Mouse (Mus musculus): ENCODE results near the gene Hba-x.

Hba-x gene

DNA sequence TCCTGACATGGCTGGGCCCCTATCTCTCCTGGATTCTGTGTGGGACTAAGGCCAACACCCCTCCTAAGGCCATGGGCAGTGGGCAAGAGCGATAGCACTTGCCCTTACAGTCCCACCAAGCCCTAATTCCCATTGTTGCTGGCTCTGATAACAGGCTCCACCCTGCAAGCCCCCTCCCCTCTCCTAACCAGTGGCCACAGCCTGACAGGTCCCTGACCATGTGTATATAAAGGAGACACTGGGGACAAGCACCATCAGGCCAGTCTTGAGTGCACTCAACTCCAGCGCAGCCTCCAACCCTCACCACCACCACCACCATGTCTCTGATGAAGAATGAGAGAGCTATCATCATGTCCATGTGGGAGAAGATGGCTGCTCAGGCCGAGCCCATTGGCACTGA, at the start of gene Hba-x:
Gene Hba-x, plus strand, starts transcription at position 54 of the 400 bp plus-strand sequence.
- no peak for DNase-seq (ENCODE audit: low read depth, low spot score)

- DNase-seq (ENCODE audit: low read depth, low spot score), result no peak
Observed at GRCm38 (mm10) chr11:32227041-32227440, 49.2 kb upstream of the Hba-x start.

DNA sequence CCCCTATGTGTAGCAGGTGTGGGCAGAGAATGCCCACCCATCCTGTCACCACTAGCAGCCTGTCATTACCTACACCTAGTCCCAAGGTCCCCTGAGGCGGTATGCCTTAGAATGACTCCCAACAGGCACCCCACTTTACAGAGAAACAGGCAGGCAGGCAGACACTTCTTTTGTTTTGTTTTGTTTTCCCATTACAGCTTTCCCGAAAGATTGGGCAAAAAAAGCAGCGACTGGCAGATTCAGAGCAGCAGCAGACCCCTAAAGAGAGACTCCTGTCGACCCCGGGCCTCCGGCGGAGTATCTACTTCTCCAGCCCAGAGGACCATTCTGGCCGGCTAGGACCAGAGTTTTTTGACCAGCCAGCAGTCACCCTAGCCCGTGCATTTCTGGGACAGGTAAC, 48.6 kb upstream of the Hba-x start:
- DNase-seq (ENCODE audit: low read depth, low spot score), result no peak

DNA sequence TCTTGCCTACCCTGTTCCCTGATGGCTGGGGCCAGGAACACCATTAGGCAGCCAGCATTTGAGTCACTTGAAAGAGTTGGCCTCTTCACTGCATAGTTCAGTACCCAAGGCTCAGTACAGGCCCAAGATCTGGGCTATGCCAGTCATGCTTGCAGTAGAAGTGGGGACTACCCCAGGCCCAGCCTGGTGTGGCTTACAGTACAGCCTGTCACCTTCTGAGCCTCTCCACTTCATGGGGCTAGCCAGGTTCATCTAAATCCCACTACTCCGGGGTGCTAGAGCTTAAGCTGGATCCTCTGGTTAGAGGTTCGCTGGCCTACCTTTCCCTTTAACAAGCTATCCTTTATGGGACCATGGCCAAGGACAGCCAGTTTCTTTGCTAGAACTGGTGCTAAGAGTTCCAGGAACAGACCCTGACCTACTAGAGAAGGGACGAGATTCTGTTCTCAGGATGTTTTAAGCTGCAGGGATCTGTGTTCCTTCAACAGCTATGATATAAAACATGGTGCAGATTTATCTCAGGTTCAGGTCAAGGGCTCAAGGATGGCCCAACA, 47.8 kb upstream of the Hba-x start:
- no peak for DNase-seq (ENCODE audit: low read depth, low spot score)

DNA sequence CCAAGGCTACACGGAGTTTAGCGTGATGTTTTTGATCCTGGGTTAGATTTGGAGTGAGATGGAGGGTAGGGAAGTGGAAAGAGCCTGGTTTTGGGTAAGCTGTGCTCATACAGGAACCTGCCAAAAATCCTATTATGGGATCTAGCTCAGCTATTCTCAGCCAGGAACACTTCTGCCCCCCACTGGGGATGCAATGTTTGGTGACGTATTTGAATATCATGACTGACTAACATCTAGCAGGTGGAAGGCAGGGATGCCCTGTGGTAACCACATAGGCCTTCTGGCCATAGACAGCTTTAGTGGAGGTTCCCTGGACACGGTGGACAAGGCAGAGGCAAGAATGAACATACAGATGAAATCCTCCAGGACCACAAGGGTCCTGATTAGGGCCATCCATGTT, 46.0 kb upstream of the Hba-x start:
- DNase-seq (ENCODE audit: low read depth, low spot score), result no peak

- DNase-seq (ENCODE audit: low read depth, low spot score), result no peak
Observed at GRCm38 (mm10) chr11:32231125-32231524, 45.1 kb upstream of the Hba-x start.

DNA sequence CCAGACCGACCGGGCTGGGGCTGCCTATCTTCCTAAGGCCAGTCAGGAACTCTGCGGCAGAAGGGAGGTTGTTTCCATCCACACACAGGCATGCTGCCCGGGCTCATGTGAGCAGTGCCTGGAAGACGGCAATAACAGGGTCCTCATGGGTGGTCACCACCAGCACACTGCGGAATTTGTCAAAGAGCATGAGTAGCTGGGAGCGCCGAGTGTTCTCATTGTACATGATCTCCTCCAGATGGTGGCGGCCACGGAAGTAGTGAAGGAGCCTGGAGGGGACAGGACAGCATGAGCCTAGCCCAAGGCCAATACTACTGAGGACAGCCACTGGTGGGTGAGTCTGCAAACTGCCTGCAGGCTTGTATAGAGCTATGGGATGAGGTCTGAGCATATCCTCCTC, 43.4 kb upstream of the Hba-x start:
- no peak for DNase-seq (ENCODE audit: low read depth, low spot score)

GRCm38 (mm10) chr11:32233895-32234294, 42.3 kb upstream of the Hba-x start:
- DNase-seq (ENCODE audit: low read depth, low spot score), result no peak

GRCm38 (mm10) chr11:32234816-32235485, 41.2 kb upstream of the Hba-x start:
- DNase-seq (ENCODE audit: low read depth, low spot score), result no peak

- DNase-seq (ENCODE audit: low read depth, low spot score), result peak; percentile 72
Observed at GRCm38 (mm10) chr11:32235646-32236045, 40.6 kb upstream of the Hba-x start.

- DNase-seq (ENCODE audit: low read depth, low spot score), result no peak
Observed at GRCm38 (mm10) chr11:32236132-32236531, 40.1 kb upstream of the Hba-x start.

DNA sequence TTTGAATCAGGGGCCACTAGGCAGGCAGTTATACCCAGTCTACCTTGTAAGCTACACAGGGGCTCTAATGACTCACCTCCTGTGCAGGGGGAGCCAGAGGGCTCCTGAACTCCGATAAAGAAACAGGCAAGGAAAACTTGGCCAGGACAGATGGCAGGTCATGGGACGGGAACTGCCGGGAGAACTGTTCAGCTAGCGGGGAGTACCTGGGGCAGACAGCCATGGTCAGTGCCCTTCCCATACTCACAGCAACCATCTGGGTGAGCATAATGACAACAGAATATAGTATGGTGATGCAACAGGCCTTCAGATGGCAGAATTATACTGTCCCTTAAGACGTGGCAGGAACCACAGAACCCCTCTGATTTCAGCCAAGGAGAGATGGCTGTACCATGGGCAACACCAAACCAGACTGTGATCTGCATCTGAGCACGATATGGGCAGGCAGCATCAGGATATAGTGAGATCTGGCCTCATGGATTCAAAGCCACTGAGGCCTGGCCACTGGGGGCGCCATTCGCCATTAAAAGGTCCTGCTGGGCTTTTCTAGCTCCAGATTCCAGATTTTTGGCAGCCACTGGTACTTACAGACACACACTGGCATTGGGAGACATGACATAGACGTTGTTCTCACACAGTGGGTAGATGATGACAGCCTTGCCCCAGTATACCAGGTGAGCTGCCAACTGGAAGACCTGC, 39.3 kb upstream of the Hba-x start:
- no peak for DNase-seq (ENCODE audit: low read depth, low spot score)

GRCm38 (mm10) chr11:32237411-32237795, 38.8 kb upstream of the Hba-x start:
- no peak for DNase-seq (ENCODE audit: low read depth, low spot score)

DNA sequence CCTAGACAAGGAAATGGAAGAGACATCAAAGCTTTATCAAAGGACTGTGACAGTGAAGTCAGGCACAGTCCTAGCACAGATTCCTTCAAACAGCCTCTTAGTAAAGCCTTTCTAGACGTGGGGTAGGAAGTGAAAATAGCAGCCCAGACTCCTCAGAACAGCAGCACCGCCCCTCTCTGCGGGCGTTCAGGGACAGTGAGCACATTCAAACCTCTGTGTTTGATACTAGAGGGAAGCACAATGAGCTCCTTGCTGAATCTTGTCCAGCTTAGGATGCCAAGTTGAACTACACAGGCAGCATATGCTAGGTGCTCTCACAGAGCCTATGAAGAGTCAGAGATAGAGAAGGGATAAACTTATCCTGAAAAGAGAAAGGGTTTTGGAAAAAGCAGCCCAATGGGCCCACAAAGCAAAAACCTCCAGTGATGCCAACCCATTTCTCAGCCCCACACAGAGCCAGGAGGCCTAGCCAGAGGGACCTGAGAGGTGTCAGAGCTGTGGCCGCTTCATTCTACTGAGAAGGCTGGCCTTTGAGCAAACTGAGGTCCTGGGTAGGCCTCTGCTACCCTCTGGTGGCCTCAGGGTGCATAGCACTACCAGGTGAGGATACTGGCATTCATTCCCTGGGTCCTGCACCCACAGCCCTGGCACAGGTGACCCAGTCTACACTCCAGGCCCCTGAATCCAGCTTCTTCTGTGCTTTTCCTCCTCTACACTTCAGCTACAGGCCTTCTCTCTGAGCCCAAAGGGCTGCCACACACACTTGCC, 37.9 kb upstream of the Hba-x start:
- DNase-seq (ENCODE audit: low read depth, low spot score), result peak; percentile 55

DNA sequence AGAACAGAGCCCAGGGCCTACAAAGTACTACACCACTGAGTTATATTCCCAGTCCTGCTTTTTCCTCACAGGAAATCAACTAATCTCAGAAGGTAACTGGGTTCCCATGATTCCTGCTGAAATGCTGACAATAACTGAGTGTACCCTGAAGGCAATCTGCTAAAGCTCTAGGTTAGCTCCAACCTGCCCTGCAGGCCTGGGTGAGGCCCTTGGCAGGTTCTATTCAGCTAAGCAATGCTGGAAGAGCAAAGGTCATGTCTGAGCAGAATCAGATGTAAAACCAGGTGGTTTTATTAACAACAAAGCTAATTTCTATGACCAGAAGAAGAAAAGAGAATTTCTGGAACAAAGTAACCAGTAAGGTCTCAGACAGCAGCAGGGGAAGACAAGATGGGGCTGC, 34.8 kb upstream of the Hba-x start:
- DNase-seq (ENCODE audit: low read depth, low spot score), result no peak

- DNase-seq (ENCODE audit: low read depth, low spot score), result no peak
Observed at GRCm38 (mm10) chr11:32242209-32242608, 34.0 kb upstream of the Hba-x start.

GRCm38 (mm10) chr11:32243205-32243955, 32.8 kb upstream of the Hba-x start:
- no peak for DNase-seq (ENCODE audit: low read depth, low spot score)

GRCm38 (mm10) chr11:32244064-32244463, 32.1 kb upstream of the Hba-x start:
- DNase-seq (ENCODE audit: low read depth, low spot score), result no peak

- no peak for DNase-seq (ENCODE audit: low read depth, low spot score)
Observed at GRCm38 (mm10) chr11:32244617-32245016, 31.6 kb upstream of the Hba-x start.

GRCm38 (mm10) chr11:32245614-32246013, 30.6 kb upstream of the Hba-x start:
- DNase-seq (ENCODE audit: low read depth, low spot score), result no peak

- DNase-seq (ENCODE audit: low read depth, low spot score), result no peak
Observed at GRCm38 (mm10) chr11:32247068-32247467, 29.1 kb upstream of the Hba-x start.

DNA sequence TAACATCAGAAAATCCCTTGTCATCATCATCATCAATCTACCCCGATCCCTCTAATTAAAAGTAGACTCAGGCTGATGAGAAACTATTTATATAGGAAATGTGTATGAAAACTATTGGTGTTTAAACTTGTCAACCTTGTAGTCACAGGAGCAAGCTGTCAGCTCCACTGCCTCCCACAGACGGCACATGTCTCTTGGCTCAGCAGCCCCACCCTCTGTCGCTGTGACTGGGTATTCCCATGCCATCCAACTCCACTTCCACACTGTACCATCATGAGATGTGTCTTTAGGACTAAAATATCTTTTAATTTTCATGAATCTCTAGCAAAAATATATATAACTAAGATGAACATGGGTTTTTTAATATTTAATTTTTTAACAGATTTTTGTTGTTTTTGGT, 27.9 kb upstream of the Hba-x start:
- DNase-seq (ENCODE audit: low read depth, low spot score), result no peak

Measured in skeletal muscle tissue, adult 2 months (tissue).